Mouse (Mus musculus) heart, adult 9 months (tissue): Measurements from ENCODE around the gene Adamts17.

Experiments used
- DNase-seq, 2 experiments: peaks; one replicate each; pipeline ENCODE4 v3.0.0; 2022; ENCODE audit warnings: low spot score in 2 of 2

Adamts17 gene

GRCm38 (mm10) chr7:66970235-66970634 lies 130.7 kb downstream of the Adamts17 start:
- DNase-seq, result no peak

DNA sequence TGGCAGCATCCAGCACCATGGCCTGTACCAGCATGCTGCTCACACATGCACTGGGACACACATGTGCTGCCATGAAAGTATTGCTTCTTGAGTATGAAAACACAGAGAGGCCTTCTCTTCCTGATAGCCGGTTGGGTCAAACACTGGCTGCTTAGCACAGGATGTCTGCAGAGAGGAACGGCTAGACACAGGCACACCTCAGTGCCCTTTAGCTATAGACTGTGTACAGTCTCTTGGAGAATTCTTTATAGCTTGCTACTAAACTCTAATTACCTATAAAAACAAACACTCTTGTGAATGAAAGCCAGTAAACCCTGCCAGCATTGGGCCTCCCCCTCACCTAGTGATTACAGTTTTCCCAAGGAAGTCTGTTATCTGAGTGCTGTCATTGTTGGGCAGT lies 131.4 kb downstream of the Adamts17 start:
- no peak for DNase-seq

- peak; percentile 54 to 82 for DNase-seq
Measured at GRCm38 (mm10) chr7:66974859-66975258, 135.3 kb downstream of the Adamts17 start.

DNA sequence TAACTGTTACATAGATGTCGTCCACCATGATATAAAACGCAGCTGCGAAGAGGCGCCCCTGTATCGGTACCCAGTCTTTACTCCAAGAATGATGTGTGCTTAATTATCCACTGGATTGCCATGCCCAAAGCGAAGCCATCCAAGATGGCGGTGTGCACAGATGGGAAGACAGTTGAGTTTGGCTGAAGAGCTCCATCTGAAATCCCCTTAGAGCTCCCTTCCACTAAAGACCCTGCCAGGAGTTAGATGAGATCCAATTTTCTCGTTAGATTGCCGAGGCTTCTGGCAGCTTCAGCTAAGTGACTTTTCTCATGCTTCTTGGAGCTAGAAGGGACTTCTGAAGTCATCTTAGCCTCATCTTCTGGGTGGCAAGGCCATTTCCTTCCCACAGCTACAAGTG lies 136.8 kb downstream of the Adamts17 start:
- no peak for DNase-seq

DNA sequence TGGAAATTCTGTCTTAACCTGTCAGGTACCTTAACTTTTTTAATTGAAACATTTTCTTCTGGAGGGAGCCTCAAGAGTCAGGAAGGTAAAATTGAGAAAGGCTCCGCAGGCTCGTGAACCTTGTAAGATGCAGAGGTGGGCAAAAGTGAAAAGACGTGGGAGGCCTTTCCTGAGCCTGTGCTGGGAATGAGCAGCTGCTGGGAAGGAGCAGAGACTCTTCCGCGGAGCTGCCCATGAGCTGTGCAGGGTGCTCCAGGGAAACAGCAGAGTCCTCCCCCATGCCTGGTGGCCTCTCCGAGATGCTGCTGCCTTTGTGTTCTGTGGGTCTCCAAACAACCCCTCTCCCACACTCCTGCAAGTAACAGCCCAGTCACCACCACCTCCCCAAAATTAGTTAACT lies 142.1 kb downstream of the Adamts17 start:
- no peak for DNase-seq

DNA sequence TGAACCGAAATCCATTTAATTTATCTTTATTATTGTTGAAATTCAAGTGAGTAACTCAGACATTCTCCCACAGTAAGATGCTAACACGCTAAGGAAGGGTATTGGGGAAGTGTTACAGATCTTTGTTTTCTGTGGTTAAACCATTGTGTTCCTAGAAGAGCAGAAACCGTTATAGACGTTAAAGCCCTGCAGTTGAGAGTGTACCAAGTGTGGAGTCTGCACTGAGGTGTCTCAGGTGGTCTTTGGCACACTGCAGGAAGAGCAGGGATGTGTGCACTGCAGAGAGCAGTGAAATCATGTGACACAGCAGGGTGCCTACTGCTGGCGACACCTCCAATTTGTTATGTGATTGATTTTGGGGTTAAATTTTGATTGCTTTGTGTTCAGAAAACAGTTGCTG lies 142.5 kb downstream of the Adamts17 start:
- DNase-seq, result no peak

- DNase-seq, result no peak
Measured at GRCm38 (mm10) chr7:66987671-66988070, 148.1 kb downstream of the Adamts17 start.

GRCm38 (mm10) chr7:66988441-66988840 lies 148.9 kb downstream of the Adamts17 start:
- no peak for DNase-seq

DNA sequence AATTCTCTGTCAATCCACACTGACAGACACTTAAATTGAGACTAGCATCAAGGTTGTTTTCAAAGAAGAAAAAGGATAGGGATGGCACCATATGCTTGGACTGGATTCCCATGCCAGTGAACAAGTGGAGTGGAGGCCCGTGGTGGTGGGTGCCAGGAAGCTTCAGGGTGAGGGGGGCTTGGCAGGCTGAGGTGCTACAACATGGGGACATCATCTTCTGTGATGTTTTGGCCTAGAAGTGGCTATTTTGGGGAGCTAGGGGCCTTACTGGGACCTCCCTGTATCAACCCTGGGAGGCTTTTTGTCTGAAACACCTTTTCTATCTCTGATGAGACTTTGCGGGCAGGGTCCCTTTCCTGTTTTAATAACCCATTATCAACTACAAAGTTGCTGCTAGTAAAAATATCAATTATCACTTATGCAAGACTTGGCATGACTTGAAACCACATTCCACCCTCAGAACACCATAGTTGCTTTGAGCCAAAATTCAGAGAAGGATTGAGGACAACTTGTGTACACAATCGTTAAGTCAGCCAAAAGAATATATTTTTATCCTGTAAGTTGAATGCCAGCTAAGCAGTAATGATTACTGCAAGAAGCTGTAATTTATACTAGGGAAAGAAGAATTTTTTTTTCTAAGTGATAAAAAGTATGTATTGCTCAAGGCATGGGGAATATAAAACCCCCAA lies 150.0 kb downstream of the Adamts17 start:
- no peak for DNase-seq

DNA sequence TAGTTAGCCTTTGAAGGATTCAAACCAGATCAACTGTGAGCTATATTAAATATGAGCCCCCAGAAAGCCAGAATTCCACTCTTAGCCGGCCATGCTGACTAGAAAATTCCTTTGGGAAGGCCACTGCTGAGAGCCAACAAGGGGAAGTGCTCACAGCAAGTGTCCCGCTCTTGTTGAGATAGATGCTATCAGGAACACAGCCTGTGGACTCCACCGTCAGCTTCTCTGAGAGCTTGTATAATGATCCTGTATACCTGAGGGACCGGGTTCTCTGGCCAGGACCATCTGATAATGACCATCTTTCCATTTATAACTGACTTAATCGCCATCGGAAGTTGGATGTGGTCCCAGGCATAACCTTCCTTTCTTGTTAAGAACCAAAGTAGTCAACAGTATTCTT lies 159.3 kb downstream of the Adamts17 start:
- no peak for DNase-seq

DNA sequence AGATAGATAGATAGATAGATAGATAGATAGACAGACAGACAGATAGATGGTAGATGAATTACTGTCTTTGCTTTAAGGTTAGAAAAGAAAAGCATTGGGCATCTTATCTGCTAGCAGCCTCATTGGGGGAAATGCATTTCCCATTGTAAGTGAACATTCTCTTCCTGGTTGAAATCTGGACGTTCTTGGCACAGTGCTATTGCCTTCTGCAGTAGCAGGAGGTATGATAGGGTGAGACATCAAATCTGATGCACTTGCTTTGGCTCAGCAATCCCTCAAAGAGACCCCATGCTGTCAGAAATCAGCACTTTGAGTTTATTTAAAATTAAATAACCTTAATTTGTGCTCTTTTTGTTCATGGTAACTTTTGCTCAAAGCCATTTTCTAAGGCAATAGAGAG lies 164.1 kb downstream of the Adamts17 start:
- DNase-seq, result no peak

DNA sequence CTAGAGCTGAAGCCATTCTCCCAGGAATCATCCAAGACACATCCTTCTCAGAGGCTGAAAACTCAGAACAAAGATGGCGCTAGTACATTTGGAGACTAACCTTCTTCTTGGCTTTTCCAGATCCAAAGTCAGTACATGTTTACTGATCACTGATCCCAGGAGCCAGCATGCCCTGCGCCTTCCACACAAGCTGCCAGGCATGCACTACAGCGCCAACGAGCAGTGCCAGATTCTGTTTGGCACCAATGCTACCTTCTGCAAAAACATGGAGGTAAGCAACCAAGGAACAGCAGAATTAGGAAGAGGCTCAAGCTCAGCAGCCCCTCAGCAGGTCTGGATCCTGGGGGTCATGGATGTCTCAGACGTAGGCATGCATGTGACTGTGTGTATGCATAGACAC lies 164.7 kb downstream of the Adamts17 start:
- no peak for DNase-seq

GRCm38 (mm10) chr7:67009841-67010240 lies 170.3 kb downstream of the Adamts17 start:
- no peak for DNase-seq

DNA sequence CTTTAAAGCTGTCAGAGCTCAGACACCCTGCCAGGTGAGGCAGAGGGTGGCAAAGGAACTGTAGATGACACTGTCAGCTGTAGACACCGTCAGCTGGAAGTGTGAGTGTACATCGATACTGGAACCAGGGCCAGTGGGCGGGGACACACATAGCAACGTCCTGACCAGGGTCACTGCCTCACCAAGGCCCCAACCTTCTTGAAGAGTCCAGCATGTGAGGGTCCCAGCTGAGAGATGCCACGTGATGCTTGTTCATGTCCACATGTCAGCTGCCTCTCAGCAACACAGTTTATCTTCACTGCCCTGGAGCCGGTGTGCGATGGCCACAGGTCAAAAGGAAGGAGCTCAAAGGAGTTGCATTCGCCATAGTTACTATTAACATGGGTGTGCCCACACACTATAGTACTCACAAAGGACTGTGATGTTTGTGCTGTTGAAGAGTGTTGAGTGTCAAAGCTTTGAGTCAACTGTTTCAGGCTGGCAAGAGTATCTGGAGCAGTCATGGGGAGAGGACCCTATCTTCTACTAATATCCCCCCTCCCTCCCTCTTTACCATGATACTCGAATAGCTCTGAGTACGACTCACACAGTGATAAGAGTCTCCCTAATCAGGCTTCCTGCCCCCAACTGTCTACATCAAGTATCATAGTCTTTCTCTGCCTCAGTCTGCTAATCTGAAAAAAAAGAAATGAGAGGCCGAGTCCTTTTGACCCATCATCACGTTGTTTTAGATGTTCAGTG lies 172.6 kb downstream of the Adamts17 start:
- no peak for DNase-seq

DNA sequence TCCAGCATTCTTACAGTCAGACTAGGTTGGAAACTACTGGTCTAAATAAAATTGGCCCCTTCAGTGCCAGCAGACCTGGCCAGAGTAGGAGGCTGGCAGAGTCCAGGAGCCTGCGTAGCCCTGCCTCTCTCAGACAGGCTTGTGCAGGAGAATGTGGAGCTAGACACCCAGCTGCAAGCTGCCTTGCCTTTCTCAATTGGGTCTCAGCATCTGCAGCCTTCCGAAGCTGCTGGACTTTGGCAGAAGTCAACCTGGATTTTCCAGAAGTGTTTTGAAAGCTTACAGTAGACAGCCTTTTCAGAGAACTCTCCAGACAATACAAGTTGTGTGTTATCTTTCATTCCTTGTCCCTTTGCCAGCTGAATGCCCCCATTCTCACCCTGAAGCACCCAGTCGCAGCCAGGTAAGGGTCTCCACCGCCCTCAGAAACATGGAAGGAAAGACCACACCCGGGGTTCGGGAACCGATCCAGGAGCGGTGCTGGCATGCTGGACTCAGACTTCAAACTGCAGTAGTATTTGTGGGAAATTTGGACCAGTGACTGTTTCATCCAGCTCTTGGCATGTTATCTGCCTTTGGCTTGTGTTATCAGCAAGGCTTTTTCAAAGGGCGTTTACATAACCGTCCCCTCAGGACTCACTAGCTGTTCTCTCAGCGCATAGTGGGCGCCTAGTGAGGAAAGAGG lies 173.8 kb downstream of the Adamts17 start:
- peak; percentile 64 to 78 for DNase-seq

DNA sequence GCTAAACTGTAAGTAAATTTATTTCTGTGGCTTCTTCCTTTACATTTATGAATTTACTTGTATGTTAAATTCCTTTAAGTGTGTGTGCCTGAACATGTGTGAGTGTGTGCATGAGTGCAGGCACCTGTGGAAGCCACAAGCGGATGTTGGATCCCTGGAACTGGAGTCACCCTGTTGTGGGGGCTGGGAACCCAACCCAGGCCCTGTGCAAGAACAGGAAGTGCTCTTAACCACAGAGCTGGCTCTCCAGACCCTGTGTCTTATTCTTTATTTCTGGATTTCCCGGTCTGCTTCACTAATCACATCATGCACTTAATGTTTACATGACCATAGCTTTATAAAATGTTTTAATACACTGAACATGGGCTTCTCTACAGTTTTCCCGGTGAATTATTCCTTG lies 180.4 kb downstream of the Adamts17 start:
- no peak for DNase-seq

DNA sequence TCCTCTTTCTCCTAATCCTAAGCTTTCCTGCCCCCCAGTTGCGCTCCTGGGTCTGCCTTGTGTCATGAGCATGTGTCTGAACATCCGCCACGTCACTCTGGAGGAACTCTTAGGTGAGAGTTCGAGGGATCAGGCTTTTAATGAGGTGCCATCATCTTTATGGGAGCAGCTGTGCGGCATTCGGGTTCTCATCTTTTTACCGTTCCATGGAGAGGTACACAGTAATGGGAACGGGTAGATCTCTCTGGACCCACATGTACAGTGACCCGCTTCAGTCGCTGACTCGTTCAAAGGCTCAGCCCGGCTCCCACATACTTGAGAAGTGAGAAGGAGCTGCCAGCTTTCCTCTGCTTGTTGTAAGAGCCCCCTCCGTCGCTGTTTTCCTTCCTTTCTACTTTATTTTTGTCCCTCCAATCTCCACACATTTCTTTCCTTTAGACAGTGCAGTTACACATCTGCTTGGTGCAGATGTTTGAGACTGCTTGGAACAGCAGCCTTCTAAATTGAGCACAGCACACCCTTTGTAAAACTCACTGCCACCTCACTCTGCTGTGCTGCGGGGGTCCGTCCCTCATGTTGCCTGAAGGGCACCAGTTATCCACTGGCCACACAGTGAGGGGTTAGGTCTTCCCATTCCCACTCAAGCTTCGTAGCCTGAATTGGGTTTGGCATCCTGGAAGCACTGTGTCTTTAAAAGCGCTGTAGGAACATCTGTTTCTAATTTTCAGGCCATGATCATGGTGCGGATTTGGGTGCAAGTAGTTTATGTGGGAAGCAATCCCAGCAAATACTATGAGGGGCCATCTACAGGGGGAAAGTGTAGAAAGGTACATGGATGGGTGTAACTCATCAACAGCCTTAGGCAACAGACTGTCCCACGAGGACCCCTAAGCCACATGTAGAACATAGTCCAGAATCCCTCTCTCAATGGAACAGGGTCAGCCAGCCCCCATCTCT lies 186.9 kb downstream of the Adamts17 start:
- peak in 1 of 2 experiments; percentile 27 for DNase-seq

DNA sequence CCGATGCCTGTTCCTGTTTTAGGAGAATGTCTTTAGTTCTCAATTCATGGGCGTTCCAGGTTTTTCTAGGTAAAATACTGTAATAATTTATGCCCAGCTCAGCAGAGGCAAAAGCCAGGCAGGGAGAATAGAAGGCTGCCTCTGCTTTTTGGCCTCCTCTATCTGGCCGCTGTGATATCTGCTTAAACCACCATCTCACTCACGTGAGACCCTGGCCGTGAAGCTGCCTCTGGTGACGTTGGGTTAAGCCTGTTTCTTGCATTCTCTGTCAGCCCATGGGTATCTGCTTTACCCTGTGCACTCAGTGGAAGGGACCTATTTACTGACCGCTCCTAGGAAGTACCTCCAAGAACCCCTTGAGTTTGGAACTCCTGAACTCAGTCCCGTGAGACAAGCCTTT lies 187.7 kb downstream of the Adamts17 start:
- no peak for DNase-seq

DNA sequence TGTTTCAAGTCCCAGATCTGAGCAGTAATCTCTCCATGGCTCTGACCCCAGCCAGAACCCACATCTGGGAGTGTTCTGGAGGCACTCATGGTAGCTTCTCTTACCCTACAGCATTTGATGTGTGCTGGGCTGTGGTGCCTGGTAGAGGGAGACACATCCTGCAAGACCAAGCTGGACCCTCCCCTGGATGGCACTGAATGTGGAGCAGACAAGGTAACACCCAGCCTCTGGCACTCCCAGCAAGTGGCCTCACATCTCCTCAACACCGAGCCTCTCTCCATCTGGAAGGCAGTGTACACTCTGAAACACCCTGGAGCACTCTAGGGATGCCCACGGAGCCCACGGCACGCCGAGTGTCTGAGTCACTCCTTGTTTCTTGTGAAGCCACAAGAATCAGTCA lies 188.2 kb downstream of the Adamts17 start:
- no peak for DNase-seq

GRCm38 (mm10) chr7:67028902-67029301 lies 189.4 kb downstream of the Adamts17 start:
- DNase-seq, result no peak

DNA sequence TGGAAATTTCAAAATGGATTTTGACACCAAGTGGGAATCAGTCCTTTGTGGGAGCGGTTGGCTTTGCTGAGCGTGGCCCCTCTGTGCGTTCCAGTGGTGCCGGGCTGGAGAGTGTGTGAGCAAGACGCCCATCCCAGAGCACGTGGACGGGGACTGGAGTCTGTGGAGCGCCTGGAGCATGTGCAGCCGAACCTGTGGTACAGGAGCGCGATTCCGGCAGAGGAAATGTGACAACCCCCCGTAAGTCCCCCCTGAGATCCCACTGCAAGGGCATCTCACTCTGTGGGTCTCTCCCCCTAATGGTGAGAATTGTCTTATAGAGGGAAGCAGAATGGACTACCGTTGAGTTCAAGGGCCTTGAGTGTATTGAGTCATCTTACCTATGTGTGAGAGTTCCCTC lies 189.9 kb downstream of the Adamts17 start:
- no peak for DNase-seq

GRCm38 (mm10) chr7:67031284-67031683 lies 191.7 kb downstream of the Adamts17 start:
- DNase-seq, result peak; percentile 51
